Mouse (Mus musculus) induced T-regulatory cell, adult 2 months (primary cell): ENCODE measurements around the gene Ncmap.
A peak's percentile ranks its signal among the peaks of the same experiment; 100 is the strongest.

ENCODE experiments used
- DNase-seq: peaks from one replicate; pipeline ENCODE4 v3.0.0-alpha.2; 2012; ENCODE audit warnings: low read depth

The Ncmap gene

DNA sequence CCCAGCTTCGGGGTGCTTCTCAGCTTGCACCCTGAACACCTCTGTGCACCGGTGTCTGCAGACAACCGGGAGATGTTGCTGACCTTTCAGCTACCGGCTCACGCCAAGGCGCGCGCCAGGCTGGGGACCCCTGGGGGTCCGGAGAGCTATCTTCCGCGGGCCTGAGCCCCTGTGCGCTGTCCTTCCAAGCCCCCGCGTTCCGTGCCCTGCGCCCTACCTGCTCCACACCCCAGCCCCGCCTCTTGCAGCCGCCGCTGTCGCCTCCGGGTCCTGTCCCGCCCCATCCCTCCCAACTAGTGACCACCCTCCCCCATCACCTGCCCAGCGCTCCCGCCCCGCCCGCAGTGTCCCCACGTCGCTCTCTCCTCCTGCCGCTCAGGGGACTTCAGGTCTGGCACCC is at the start of gene Ncmap:
Gene Ncmap, minus strand, starts transcription at position 237 of the 400 bp plus-strand sequence.
- DNase-seq: peak; percentile 44

DNA sequence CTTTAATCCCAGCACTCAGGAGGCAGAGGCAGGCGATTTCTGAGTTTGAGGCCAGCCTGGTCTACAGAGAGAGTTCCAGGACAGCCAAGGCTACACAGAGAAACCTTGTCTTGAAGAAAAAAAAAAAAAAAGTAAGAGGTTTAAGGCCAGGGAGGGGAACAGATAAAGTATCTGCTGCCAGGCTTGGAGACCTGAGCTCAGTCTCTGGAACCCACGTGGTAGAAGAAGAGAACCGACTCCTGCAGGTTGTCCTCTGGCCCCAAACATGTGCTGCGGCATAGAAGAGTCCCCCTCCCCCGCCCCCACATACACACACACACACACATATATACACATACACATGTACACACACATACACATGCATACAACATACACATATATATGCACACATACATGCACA is 44.4 kb upstream of the Ncmap start:
- no peak for DNase-seq

DNA sequence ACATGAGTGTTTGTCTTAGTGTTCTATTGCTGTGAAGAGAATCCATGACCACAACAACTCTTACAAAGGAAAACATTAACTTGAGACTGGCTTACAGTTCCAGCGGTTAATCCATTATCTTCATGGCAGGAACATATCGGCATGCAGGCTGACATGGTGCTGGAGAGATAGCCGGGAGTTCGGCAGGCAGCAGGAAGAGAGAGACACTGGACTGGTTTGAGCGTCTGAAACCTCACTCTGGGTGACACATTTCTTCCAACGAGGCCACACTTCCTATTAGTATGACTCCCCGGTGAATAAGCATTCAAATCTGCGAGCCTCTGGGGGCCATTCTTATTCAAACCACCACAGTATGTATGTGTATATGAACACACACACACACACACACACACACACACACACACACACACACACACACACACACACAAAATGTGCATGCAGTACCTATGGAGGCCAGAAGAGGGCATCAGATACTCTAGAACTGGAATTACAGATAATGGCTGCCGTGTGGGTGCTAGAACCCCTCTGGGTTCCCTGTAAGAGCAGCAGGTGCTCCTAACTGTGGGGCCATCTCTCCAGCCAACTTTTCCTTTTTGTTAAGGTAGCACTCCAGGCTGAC is 42.0 kb upstream of the Ncmap start:
- DNase-seq: peak; percentile 84

DNA sequence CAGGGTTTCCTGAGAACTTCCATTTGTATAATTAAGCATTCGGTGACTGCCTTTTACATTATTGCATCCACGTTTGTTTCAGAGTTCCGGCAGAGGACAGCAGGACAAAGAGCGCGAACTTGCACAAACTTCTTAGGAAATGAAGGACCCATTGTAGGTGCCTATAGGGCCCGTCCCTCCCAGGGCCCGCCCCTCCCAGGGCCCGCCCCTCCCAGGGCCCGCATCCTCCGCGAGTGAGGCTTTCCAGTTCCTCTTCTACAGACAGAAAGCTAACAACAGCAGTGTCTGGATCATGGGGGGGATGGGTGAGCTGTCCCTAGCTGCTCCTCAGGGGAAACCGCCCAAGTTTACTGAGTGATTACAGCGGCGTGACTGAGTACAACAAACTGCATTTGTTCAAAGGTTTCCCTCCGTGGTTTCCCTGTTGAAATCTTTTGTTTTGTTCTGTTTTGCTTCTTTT is 41.2 kb upstream of the Ncmap start:
- DNase-seq: peak; percentile 91

DNA sequence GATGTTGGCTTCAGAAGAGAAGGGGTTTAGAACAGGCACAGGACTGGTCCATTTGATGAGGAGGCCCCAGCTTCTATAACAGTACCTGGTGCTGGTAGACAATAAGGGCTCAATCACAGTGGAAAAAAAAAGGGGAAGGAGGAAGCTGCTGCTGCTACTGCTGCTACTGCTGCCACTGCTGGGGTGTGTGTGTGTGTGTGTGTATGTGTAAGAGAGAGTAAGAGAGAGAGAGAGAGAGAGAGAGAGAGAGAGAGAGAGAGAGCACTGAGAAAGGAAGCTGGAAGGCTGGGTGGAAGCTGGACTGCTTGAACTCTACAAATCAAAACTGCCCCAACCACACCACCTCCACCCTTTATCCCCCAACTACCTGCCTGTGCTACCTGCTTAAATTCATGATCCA is 39.9 kb upstream of the Ncmap start:
- DNase-seq: no peak

DNA sequence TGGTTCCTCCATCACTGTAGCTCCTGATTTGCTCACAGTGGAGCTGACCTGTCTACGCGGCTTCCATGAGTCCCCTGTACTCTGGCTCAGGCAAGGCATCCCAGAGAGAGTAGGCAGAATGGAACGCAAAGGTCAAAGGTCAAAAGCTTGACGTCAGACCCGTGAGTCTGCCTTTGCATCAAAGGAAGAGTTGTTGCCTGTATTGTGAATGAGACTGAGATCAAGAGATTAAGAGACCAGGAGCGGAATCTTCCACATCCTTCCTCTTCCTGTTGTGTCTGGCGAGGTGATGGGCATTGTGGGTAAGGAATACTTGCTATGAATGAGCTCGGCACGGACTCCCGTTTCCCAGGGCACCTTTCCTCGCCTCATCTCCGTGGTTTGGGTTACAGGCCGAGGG is 38.3 kb upstream of the Ncmap start:
- DNase-seq: peak; percentile 86

DNA sequence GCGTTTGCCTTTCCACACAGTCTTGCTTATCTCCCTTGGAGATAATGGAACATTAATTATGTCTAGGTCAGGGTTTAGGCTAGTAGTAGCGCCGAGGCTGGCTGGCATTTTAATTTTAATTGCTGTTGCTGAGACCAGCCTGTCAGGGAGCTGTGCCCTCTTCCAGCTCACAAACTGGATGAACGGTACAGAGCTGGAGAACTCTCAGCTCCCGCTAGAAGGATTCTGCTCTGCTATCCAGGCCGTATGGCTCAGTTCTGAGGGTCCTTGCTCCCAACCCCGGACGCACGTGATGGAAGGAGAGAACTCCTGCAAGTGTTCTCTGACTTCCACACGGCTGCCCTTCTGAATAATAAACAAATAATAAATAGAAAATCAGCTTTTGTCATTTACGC is 36.4 kb upstream of the Ncmap start:
- DNase-seq: no peak

DNA sequence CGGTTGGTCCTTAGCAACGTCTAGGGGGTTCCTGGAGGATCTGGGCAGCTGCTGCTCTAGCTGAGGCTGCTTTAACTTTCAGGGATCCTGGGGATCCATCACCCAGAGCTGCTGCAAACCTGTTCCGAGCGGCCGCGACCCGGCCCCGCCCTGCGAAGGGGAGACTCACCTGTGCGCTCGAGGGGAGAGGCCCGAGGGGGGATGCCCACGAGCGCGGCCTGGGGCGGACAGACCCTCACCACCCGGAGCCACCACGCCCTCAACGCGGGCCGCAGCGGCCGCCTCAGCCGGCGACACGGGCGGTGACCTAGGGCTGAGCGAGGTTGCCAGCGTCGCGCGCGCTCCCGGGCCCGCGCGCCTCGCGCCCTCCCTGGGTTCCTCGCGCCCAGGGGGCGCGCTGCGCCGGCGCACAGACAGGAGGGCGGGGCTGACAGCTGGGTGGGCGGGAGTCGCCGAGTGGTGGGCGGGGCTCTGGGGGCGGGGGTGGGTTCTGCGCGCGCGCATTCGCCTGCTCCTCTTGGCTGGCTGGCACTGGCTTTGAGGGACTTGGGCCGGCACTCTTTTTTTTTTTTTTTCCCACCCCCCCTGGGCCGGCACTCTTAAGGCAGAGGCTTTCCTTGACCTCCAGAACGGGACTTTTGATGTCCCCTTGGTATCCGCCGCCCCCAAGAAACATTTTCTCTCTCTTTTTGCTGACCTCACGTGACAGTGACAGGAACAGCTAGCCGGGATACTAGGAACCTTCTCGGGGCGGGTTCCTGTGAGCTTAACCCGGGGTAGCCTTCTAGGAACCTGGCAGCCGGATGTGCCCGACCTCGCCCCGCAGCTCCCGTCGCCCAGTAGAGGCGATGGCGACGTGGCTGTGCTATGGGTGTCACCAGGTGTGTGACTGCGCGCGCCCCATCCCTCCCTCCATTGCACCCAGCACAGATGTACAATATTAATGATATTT is 35.7 kb upstream of the Ncmap start, which contains the start of gene Rcan3:
Gene Rcan3, minus strand, starts transcription at position 411 of the 952 bp plus-strand sequence.
- peak; percentile 92 for DNase-seq

DNA sequence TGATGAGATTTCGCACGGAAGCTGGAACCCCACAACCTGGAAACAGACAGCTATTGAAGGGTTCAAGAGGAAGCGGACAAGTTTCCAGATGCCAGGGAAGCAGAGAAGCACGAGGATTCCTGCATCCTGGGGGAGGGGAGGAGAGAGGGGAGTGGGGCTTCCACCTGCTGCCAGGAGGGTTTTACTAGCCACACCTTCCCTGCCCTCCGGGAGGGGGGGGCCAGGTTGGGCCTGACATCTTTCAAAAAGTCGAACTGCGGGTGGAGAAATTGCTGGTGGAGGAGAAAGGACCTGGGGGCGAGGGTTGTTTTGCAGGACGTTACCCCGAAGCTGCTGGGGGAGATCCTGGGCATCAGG is 35.0 kb upstream of the Ncmap start:
- no peak for DNase-seq

DNA sequence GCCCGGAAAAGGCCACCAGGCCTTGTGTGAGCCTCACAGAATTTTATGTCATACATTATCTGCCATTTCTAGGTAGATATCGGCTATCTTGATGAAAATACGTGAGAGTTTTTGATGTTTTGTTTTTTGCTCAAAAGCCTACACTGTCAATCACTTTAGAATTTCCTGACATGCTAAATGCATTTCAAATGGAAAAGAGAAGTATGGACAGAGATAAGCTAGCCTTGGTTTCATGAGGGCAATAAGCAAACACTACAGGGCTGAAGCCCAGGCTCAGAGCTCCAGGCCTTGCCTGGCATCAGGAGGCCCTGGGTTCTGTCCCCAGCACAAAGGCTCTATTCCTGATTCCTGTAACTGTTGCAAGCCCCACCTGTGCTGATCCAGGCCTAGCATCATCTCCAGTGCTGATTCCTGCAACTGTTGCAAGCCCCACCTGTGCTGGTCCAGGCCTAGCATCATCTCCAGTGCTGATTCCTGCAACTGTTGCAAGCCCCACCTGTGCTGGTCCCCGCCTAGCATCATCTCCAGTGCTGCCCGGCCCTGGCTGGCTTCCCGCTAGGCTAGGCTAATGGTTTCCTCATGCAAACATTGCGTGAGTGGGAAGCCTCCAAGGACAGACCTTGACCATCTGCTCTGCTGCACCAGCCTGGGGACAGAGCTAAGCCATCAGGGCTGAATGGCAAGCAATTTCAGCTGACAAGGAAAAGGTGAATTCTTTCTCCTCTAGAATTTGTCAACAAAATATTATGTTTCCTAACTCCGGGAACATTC is 32.1 kb upstream of the Ncmap start:
- no peak for DNase-seq

DNA sequence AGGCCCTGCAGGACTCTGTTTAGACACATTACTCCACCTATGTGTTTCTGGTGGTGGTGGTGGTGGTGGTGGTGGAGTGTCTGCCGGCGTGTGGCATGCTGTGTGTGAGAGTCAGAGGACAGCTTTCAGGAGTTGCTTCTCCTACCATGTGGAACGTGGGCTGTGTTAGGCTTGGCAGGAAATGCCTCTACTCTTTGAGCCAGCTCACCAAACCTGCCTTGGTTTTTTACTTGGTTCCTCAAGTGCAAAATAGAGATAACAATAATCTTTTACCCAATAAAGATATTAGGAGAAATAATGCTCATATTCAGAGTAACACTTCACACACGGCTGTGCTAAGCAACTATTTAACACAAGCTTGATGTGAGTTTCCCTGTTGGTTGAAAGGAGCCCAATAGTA is 31.4 kb upstream of the Ncmap start:
- DNase-seq: no peak

DNA sequence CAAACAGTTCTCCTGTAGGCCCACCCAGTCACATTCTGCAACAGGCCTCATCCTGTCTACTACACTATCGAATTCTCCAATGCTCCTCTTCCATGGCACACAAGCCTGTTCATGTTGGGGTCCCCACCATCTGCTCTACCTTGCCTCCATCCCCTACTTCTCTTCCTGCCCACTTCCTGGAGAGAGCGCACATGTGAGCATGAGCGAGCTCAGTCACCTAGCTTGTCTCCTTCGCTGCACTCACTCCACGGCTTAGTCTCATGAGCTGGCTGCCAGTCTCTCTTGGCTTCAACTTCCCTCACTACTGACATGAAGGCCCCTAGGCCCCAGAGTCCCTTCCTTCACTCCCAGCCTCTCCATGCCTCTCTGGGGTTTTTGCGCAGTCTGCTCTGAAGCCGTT is 28.6 kb upstream of the Ncmap start:
- DNase-seq: no peak

DNA sequence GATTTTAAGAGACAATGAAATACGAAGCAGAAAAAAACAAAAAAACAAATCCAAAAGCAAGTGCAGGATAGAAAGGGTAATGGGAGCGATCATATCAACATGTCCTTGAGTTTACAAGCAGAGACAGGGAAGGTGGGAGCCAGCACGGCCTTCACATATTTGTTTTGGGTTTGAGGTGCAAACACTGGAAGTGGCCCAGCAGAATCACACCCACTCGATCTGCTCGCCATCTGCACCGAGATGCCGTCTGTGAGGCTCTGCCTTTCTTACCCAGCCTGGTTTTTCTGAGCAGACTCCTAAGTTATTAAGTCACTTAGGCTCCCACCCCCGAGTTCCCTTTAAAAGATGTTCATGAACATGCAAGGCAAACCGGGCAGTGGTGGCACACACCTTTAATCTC is 27.6 kb upstream of the Ncmap start:
- no peak for DNase-seq

DNA sequence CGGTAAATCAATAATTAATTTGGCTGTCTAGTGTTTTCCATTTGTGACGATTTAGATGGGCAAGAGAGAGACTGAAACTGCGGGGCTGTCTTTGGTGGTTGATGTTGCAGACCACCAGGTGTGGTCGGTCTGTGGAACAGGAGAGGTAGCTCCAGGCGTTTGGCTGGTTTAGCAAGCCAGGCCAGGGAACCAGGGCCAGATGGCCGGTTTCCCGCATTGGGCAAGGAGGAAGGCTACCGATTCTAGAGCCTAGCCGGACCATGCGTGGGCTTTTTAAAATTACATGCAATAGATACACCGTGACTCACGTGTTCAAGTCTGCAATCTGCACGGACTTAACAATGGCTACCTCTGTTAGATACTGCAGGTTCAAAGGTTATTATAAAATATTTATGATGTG is 22.9 kb upstream of the Ncmap start:
- DNase-seq: no peak

DNA sequence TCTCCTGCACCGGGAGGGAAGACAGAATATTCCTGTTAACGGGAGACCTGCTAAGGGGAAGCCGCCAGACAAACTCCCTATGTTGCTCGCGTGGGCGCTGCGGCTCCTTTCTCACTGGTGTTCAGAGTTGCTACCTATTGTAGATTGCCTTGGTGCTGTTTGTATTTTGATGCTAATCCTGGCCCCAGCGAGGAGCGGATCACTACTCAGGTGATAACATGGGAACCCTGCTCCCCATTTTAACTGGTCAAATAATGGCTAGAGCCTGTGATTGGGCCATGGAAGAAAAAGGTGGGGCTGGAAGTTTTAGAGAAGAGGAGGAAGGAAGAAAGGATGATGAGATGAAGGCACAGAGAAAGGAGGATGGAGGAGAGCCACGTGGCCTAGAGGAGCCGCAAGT is 22.4 kb upstream of the Ncmap start:
- DNase-seq: no peak

DNA sequence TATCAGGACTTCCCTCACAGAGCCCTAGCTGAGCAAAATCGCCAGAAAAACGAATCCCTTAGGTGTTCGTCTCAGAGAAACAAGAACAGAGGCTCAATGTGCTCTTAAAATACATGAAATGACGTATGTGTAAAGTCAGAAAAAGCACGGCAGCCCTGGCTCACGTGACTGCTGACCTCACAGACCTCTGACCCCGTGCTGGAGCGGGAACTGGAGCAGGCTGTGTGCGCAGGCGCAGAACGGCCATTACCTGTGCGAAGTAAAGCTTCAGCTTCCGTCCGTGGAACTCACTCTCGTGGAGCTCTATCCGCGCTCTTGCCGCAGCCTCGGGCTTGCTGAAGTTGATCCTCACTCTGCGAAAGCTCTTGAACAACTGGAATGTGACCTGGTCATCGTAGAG is 22.0 kb upstream of the Ncmap start:
- no peak for DNase-seq

DNA sequence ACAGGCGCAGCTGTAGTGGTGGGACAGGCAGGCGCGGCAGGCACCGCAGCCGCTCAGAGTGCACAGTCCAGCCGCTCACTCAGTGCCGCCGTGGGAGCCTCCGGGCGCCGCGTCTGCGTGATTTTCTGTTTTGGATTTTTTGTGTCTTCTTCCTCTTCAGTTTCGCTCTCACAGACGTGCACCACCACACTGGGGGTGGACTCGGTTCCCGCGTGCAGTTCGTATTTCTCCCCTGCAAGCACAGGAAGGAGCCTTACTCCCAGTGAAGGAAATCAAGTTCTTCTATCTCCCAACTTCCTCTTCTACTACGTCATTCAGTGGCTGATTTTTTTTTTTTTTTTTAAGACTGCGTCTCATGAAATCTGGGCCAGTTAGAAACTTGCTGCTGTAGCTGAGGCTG is 18.3 kb upstream of the Ncmap start:
- DNase-seq: peak; percentile 69

DNA sequence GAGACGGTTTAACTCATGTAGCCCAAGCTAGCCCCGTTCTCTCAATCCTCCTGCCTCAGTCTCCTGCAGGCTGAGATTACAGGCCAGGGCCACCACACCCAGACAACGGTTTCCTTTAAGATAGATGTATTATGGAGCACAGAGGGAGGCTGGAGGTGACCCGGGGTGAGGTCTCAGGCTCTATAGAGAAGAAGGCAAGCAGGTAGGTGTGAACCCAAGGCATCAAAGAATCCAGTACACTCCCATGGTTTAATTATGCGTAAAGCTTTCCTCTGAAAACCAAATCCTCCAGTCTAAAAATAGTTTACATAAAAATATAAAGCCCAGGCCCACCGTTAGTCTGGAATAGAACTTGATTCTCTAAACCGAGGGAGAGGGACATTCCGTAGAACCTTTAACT is 15.5 kb upstream of the Ncmap start:
- DNase-seq: no peak

DNA sequence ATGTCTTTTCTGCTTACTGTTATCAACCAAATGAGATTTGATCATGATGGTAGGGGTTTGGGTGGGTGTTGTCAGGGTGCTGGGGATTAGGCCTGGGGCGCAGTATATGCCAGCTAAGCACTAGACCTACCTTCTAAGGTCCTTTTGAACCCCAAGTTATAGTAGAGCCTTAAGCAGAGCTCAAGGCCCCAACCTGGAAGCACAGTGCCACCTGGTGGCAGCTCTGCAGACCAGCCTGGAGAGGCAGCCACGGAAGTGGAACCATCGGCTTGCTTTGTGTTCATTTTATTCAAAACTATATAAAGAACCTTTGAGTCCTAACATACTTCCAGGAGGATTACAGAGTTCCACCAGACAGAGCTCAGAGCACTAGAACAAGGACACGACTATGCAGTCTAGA is 13.6 kb upstream of the Ncmap start:
- peak; percentile 90 for DNase-seq

DNA sequence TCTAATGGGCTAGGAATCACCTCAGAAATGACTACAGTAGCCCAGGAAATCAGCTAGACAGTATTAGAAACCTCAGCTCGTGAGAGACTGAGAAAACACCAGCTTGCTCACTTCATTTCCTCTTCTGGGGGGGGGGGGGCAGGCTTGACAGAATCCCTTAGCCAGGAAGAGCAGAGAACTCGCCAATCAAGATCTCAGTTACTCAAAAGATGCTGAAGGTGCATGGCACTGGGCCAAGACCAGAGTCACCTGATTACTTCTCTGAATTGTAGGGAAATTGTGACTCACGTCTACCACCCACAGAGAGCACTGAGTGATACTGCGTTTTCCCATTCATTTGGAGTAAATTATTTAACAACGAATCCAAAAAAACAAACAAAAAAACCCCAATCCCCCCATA is 8.2 kb upstream of the Ncmap start:
- peak; percentile 98 for DNase-seq

DNA sequence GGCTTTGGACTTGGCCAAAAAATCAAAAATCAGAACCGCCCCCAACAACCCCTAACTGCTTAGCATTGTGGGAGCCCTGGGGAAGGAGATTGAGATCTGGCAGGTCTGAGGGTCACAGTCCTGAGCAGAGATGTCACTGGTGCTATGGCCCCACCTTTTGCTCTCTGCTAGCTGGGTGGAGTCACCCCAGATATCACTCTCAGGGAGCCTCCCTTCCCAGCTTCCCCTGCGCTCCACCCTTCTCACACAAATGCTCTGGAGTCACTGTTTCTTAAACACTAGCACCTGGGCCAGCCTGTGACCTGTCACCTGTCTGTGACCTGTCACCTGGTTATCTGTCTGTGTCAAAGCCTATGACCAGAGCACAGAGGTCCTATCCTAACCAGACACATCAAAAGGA is 6.9 kb upstream of the Ncmap start:
- DNase-seq: peak; percentile 55

DNA sequence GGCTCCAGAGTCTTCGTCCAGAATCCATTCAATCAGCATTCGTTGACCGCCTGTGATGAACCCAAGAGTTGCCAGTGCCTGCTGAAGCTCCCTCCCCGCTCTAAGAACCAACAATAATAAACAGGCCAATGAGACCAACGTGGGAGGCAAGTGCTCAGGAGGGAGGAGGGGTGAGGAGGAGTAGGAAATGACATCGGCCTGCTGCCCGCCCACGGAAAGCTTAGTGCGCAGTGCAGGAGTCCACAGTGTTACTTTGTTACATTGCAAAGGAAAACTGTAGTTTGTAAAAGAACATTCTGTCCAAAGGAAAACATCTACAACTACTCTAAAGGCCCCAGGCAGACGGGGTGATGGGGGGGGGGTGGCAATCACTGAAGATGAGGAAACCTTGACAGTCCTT is 6.0 kb upstream of the Ncmap start:
- DNase-seq: peak; percentile 76

DNA sequence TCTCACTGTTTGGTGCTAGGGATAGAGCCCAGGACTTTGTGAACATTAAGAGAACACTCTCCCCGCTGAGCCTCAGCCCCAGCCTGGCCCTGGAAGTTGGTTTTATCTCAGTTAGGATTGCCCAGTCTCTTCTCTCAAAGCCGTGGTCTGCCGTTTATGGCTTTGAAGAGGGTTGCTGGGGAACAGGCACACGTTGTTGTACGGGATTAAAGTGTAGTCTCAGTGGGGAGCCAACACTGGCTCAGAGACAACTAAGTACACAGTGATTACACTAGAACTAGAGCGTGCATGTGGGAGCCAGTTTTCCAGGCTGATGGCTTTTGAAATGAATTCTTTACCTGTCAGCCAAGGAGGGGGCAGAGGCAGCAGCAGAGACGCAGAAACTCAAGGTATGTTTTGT is 3.9 kb upstream of the Ncmap start:
- no peak for DNase-seq
